Mouse (Mus musculus): ENCODE data around the gene Dcbld2.

- TF ChIP-seq GATA1 (IDR thresholded peaks at IDR 0.05; ENCODE audit: borderline replicate concordance, low read length) (no peak), FLI1 (IDR thresholded peaks at IDR 0.05; ENCODE audit: low read length) (no peak)
These were observed 57.2 kb downstream of the Dcbld2 start for GRCm38 (mm10) chr16:58465412-58465811.

Measured in megakaryocyte, embryonic 14.5 days (primary cell).